14 mouse cellular contexts compared by ENCODE assay signal in the genomic region with DNA sequence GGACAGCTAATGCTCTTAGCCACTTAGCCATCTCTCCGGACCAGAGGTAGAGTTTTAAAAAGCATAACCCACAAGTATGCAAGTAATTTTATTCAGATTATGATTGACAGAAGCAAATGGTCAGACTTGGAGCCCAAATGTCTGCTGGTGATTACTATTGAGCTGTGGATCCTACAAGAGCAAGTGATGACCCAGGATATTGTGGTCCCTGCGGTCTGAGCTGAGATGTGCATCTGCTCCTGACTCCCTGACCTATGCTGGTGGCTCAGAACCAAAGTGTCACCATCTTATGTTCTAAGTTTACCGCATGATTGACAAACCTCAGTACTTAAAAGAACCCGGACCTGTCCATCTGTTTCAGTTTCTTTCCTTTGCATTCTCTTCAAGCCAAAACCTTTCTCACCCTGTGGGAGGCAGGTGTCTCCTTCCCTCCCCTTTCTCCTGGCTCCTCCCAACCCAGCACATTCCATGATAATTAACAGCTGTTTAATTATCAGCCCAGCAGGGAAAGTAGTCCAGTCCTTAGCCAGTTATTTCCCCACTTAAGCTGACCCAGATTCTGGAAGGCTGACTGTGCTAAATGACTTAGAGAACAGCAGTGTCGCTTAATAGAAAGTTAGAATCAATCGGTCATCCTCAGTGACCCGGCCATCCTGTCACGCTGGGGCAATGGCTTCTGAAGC.
DNase-seq lines count a peak whose midpoint lies in the region; ATAC-seq and TF ChIP-seq lines count a peak whose summit lies in the region.
"Had no signal": no experiment of that assay in that cellular context is flagged by ENCODE, and none has a peak within 500 bp of the region (broad histone marks: within the 10 kb centered on the region; RNA-seq: fewer than 3 reads in every experiment).

No protein-coding gene starts in this region.

- no peaks in the 10 kb centered on the region for H3K4me1 ChIP-seq in midbrain, postnatal 0 days (ENCODE audit: insufficient read depth, low read length)
- no peaks in the 10 kb centered on the region for H3K4me1 ChIP-seq in midbrain, embryonic 11.5 days (ENCODE audit: control insufficient read depth, insufficient read depth, low read length)
- 0 out of 2 replicates have a peak, but pooled peaks cover 7% of the 10 kb centered on the region for H3K4me1 ChIP-seq in kidney, embryonic 16.5 days (ENCODE audit: insufficient read depth, low read length)
- no peaks in the 10 kb centered on the region for H3K4me1 ChIP-seq in liver, embryonic 12.5 days
- no peaks in the 10 kb centered on the region for H3K4me1 ChIP-seq in thymus, adult 2 months (replicated peaks; ENCODE audit: control insufficient read depth, insufficient read depth, low read length)
- H3K4me1 ChIP-seq: embryonic facial prominence, embryonic 15.5 days had no signal

- no peaks in the 10 kb centered on the region for H3K27me3 ChIP-seq in midbrain, postnatal 0 days (ENCODE audit: insufficient read depth, low read length)
- no peaks in the 10 kb centered on the region for H3K27me3 ChIP-seq in midbrain, embryonic 11.5 days (ENCODE audit: control insufficient read depth, insufficient read depth, low read length)
- no peaks in the 10 kb centered on the region for H3K27me3 ChIP-seq in kidney, embryonic 16.5 days (ENCODE audit: insufficient read depth, low read length)
- no peaks in the 10 kb centered on the region for H3K27me3 ChIP-seq in liver, embryonic 12.5 days (replicated peaks)
- H3K27me3 ChIP-seq in thymus, adult 2 months (ENCODE audit: control insufficient read depth, insufficient read depth, low read length) = no peaks in the 10 kb centered on the region
- H3K27me3 ChIP-seq: embryonic facial prominence, embryonic 15.5 days had no signal

- no peak for TF ChIP-seq POLR2A in thymus, adult 2 months (IDR thresholded peaks at IDR 0.05; ENCODE audit: control insufficient read depth, extremely low read depth, insufficient read depth, low read length, poor library complexity)

- no peaks in the 10 kb centered on the region for H3K9me3 ChIP-seq in midbrain, postnatal 0 days (ENCODE audit: low read length)
- no peaks in the 10 kb centered on the region for H3K9me3 ChIP-seq in midbrain, embryonic 11.5 days (ENCODE audit: control insufficient read depth, low read length)
- no peaks in the 10 kb centered on the region for H3K9me3 ChIP-seq in kidney, embryonic 16.5 days (ENCODE audit: low read length)
- H3K9me3 ChIP-seq in liver, embryonic 12.5 days (replicated peaks) = 0 out of 2 replicates have a peak, but pooled peaks cover under 1% of the 10 kb centered on the region
- H3K9me3 ChIP-seq: embryonic facial prominence, embryonic 15.5 days; limb, embryonic 10.5 days had no signal

- no peak overlapping the region for H3K4me2 ChIP-seq in midbrain, postnatal 0 days (ENCODE audit: low read depth, low read length, poor library complexity, severe bottlenecking)
- no peak overlapping the region for H3K4me2 ChIP-seq in midbrain, embryonic 11.5 days
- H3K4me2 ChIP-seq in kidney, embryonic 16.5 days (replicated peaks; ENCODE audit: low read depth, low read length) = no peak overlapping the region
- no peak overlapping the region for H3K4me2 ChIP-seq in liver, embryonic 12.5 days
- H3K4me2 ChIP-seq: embryonic facial prominence, embryonic 15.5 days had no signal

- 72% methylated on average over 8 of the region's 8 CpGs for WGBS in midbrain, postnatal 0 days
- 62% methylated on average over 8 of the region's 8 CpGs for whole genome bisulfite sequencing in midbrain, embryonic 11.5 days
- WGBS in kidney, embryonic 16.5 days = 65% methylated on average over 8 of the region's 8 CpGs
- 55% methylated on average over 8 of the region's 8 CpGs for WGBS in liver, embryonic 12.5 days (ENCODE audit: insufficient replicate concordance)
- WGBS in thymus, adult 2 months = 81% methylated on average over 8 of the region's 8 CpGs

- peak; percentile 72 for DNase-seq in midbrain, postnatal 0 days (ENCODE audit: low spot score)
- no peak for DNase-seq in midbrain, embryonic 11.5 days (ENCODE audit: low spot score, missing footprints)
- peak; percentile 11 to 20 for DNase-seq in cerebellum, postnatal 10 days
- no peak for DNase-seq in embryo, embryonic 11 days
- DNase-seq in thymus, adult 2 months = no peak
- DNase-seq: adrenal gland, adult 8-10 months; heart, adult 2 months; layer of hippocampus, adult 9-11 months; thymus, postnatal 25 days had no signal

- ATAC-seq in midbrain, postnatal 0 days (ENCODE audit: low FRiP score) = no peak
- ATAC-seq in midbrain, embryonic 11.5 days (ENCODE audit: low FRiP score) = no peak
- peak; percentile 86 for ATAC-seq in kidney, embryonic 16.5 days (ENCODE audit: low FRiP score, low TSS enrichment)
- no peak for ATAC-seq in liver, embryonic 12.5 days

- H3K36me3 ChIP-seq in midbrain, postnatal 0 days (ENCODE audit: insufficient read depth, low read length) = no peaks in the 10 kb centered on the region
- no peaks in the 10 kb centered on the region for H3K36me3 ChIP-seq in midbrain, embryonic 11.5 days (ENCODE audit: control insufficient read depth, insufficient read depth, low read length)
- no peaks in the 10 kb centered on the region for H3K36me3 ChIP-seq in kidney, embryonic 16.5 days (ENCODE audit: insufficient read depth, low read length)
- H3K36me3 ChIP-seq in liver, embryonic 12.5 days = no peaks in the 10 kb centered on the region
- H3K36me3 ChIP-seq in thymus, adult 2 months (ENCODE audit: control insufficient read depth, insufficient read depth, low read length) = no peaks in the 10 kb centered on the region
- H3K36me3 ChIP-seq: embryonic facial prominence, embryonic 15.5 days; limb, embryonic 10.5 days had no signal

- H3K4me3 ChIP-seq in midbrain, postnatal 0 days (ENCODE audit: low read depth, low read length) = no peak overlapping the region
- no peak overlapping the region for H3K4me3 ChIP-seq in midbrain, embryonic 11.5 days (ENCODE audit: low read depth, low read length)
- H3K4me3 ChIP-seq in kidney, embryonic 16.5 days (ENCODE audit: low read length) = no peak overlapping the region
- H3K4me3 ChIP-seq in liver, embryonic 12.5 days = no peak overlapping the region
- no peak overlapping the region for H3K4me3 ChIP-seq in thymus, adult 2 months (ENCODE audit: control insufficient read depth, insufficient read depth, low read length)
- H3K4me3 ChIP-seq: embryonic facial prominence, embryonic 15.5 days; heart, adult 2 months; limb, embryonic 10.5 days had no signal

- TF ChIP-seq CTCF in midbrain, postnatal 0 days (IDR thresholded peaks at IDR 0.05) = no peak
- TF ChIP-seq CTCF in thymus, adult 2 months (IDR thresholded peaks at IDR 0.05; ENCODE audit: borderline replicate concordance, control insufficient read depth, extremely low read depth, insufficient read depth, low read length, poor library complexity) = no peak

- H3K27ac ChIP-seq in midbrain, postnatal 0 days (ENCODE audit: low read depth, low read length) = no peak overlapping the region
- H3K27ac ChIP-seq in midbrain, embryonic 11.5 days (ENCODE audit: low read depth, low read length) = no peak overlapping the region
- peak overlapping the region; percentile 52; the same call in 1 of the 2 replicates for H3K27ac ChIP-seq in kidney, embryonic 16.5 days (ENCODE audit: low read length)
- no peak overlapping the region for H3K27ac ChIP-seq in liver, embryonic 12.5 days
- no peak overlapping the region for H3K27ac ChIP-seq in thymus, adult 2 months (ENCODE audit: control insufficient read depth, insufficient read depth, low read length)
- H3K27ac ChIP-seq: embryonic facial prominence, embryonic 15.5 days; heart, adult 2 months; limb, embryonic 10.5 days; macrophage had no signal

- no peak overlapping the region for H3K9ac ChIP-seq in midbrain, postnatal 0 days (replicated peaks; ENCODE audit: low read length, poor library complexity, severe bottlenecking)
- no peak overlapping the region for H3K9ac ChIP-seq in midbrain, embryonic 11.5 days (ENCODE audit: low read length)
- H3K9ac ChIP-seq in kidney, embryonic 16.5 days (replicated peaks; ENCODE audit: low read length) = no peak overlapping the region
- H3K9ac ChIP-seq in liver, embryonic 12.5 days = no peak overlapping the region
- H3K9ac ChIP-seq: embryonic facial prominence, embryonic 15.5 days had no signal

Comparison
In these comparisons a context has a peak if more than half of its experiments do, and no peak if none do; other contexts are left out.
1. DNase-seq: peak in midbrain, postnatal 0 days (single experiment) and cerebellum, postnatal 10 days (2 of 2); none in midbrain, embryonic 11.5 days (single experiment), embryo, embryonic 11 days (single experiment) and thymus, adult 2 months (single experiment).